Mouse (Mus musculus): Measurements from ENCODE around the gene B3galt4. TPM values are rescaled to one million over a fixed set of nuclear protein-coding genes. Genes with fewer than 3 reads are reported as not detected.
A peak's percentile ranks its signal among the peaks of the same experiment; 100 is the strongest.

The B3galt4 gene
- total and polyA plus RNA-seq, 3 experiments = 2.2 to 2.9 TPM; not detected in 1

DNA sequence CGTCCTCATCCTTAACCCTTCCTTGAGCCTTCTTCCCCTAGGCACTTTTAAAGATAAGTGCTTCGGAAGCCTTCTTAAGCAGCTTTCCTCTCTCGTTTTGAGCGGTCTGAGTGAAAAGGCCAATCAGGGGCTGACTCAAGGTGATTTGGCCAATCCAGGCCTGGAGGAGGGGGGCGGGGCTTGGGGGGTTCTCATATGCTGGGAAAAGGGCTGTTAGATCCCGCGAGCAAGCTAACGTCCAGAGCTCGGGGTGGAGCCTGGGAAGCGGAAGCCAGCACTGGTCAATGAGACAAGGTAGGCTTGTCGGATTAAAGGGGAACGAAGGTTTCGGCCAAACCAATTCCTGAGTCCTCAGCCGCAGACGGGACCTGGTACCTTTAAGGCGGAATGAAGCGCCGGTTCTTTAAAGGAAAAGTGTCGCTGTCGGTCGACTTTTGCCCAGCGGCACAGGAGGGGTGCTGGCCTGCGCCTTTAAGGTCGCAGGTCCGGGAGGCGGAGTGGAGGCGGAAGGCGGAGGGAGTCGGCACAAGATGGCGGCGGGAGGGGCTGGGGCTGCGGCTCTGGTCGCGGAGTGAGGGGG lies 35.5 kb downstream of the B3galt4 start, which contains the start of the genes Tapbp and Zbtb22:
TSS of gene Tapbp (plus strand) at position 229 of the 580 bp plus-strand sequence.
TSS of gene Zbtb22 (plus strand) at position 234 of the 580 bp plus-strand sequence.
- DNase-seq (ENCODE audit: low read depth, low spot score) = peak; percentile 99
- Histone ChIP-seq H3K27me3 (ENCODE audit: control insufficient read depth in 1 of 2, insufficient read depth in 2 of 2, low read length in 2 of 2) (no peaks in the 10 kb centered on the region), H3K79me2 (ENCODE audit: control insufficient read depth, insufficient read depth, low read length, poor library complexity) (peaks cover 23% of the 10 kb centered on the region), H3K4me1 (ENCODE audit: control insufficient read depth in 1 of 2, insufficient read depth in 2 of 2, low read length in 2 of 2) (peaks cover 4 to 14% of the 10 kb centered on the region in 2 experiments; a peak in 2 of 4 replicates), H3K9me3 (replicated peaks; ENCODE audit: insufficient read depth, low read length) (no peaks in the 10 kb centered on the region), H3K27ac (ENCODE audit: control insufficient read depth, low read depth, low read length) (peak within 1 kb of the TSS; percentile 41), H3K36me3 (ENCODE audit: control insufficient read depth in 1 of 2, insufficient read depth in 2 of 2, low read length in 2 of 2) (peaks cover 0 to 8% of the 10 kb centered on the region in 2 experiments), H3K9ac (ENCODE audit: control insufficient read depth, low read depth, low read length, poor library complexity, severe bottlenecking) (peak within 1 kb of the TSS; percentile 63), H3K4me3 (ENCODE audit: control insufficient read depth in 1 of 2, insufficient read depth in 1 of 2, low read depth in 2 of 2, low read length in 2 of 2) (peak within 1 kb of the TSS; percentile 69 to 82)
- no peak for TF ChIP-seq RAD21 (IDR thresholded peaks at IDR 0.05; ENCODE audit: low read depth, low read length)
- no peak for TF ChIP-seq TAL1 (IDR thresholded peaks at IDR 0.05; ENCODE audit: low read length)
- peak; percentile 100 for TF ChIP-seq SIN3A (IDR thresholded peaks at IDR 0.05; ENCODE audit: low read length)
- TF ChIP-seq ZMIZ1 (IDR thresholded peaks at IDR 0.05; ENCODE audit: low read depth, low read length) = peak; percentile 60; the same call in 1 of the 2 replicates
- TF ChIP-seq USF1 (IDR thresholded peaks at IDR 0.05; ENCODE audit: low read depth, low read length) = 0 out of 2 replicates have a peak, but pooled peaks have one; percentile 10
- TF ChIP-seq KAT2A (conservative IDR thresholded peaks at IDR 0.05; ENCODE audit: low read depth, low read length) = no peak; the same call in 1 of the 2 replicates
- peak in 1 of 2 experiments; percentile 81; a peak in 2 of 4 replicates for TF ChIP-seq USF2 (IDR thresholded peaks at IDR 0.05; ENCODE audit: borderline replicate concordance in 1 of 2, insufficient read depth in 1 of 2, low read depth in 1 of 2, low read length in 2 of 2)
- peak; percentile 83; the same call in 1 of the 2 replicates for TF ChIP-seq TBP (IDR thresholded peaks at IDR 0.05; ENCODE audit: low read depth, low read length)
- no peak for TF ChIP-seq MAX (IDR thresholded peaks at IDR 0.05; ENCODE audit: low read length)
- peak; percentile 92 for TF ChIP-seq HCFC1 (IDR thresholded peaks at IDR 0.05; ENCODE audit: low read depth, low read length)
- TF ChIP-seq TCF12 (IDR thresholded peaks at IDR 0.05; ENCODE audit: low read depth, low read length) = peak; percentile 45
- 0 out of 2 replicates have a peak, but pooled peaks have one; percentile 34 for TF ChIP-seq MYB (IDR thresholded peaks at IDR 0.05; ENCODE audit: low read depth, low read length)
- peak; percentile 40; the same call in 1 of the 2 replicates for TF ChIP-seq NELFE (IDR thresholded peaks at IDR 0.05; ENCODE audit: low read depth, low read length)
- no peak for TF ChIP-seq E2F4 (IDR thresholded peaks at IDR 0.05; ENCODE audit: borderline replicate concordance, low read depth, low read length)
- no peak; a peak in 2 of 4 replicates for TF ChIP-seq EP300 (IDR thresholded peaks at IDR 0.05; ENCODE audit: low read depth in 1 of 2, low read length in 2 of 2)
- TF ChIP-seq JUND (IDR thresholded peaks at IDR 0.05; ENCODE audit: low read depth, low read length) = no peak
- TF ChIP-seq POLR2A (IDR thresholded peaks at IDR 0.05; ENCODE audit: control insufficient read depth in 1 of 2, insufficient read depth in 1 of 2, low read depth in 1 of 2, low read length in 2 of 2, poor library complexity in 1 of 2) = peak; percentile 35 to 59; a peak in 3 of 4 replicates
- peak; percentile 53; the same call in 1 of the 2 replicates for TF ChIP-seq ETS1 (IDR thresholded peaks at IDR 0.05; ENCODE audit: low read depth, low read length)
- 0 out of 2 replicates have a peak, but pooled peaks have one; percentile 24 for TF ChIP-seq RCOR1 (IDR thresholded peaks at IDR 0.05; ENCODE audit: low read depth, low read length)
- TF ChIP-seq MXI1 (IDR thresholded peaks at IDR 0.05; ENCODE audit: low read depth, low read length) = peak; percentile 83
- TF ChIP-seq POLR2AphosphoS2 (IDR thresholded peaks at IDR 0.05; ENCODE audit: low read length) = peak; percentile 90
- TF ChIP-seq NRF1 (IDR thresholded peaks at IDR 0.05; ENCODE audit: insufficient read depth, low read depth, low read length, poor library complexity, severe bottlenecking) = 0 out of 2 replicates have a peak, but pooled peaks have one; percentile 15
- TF ChIP-seq CHD1 (IDR thresholded peaks at IDR 0.05; ENCODE audit: low read depth, low read length) = no peak
- no peak for TF ChIP-seq UBTF (IDR thresholded peaks at IDR 0.05; ENCODE audit: borderline replicate concordance, insufficient read depth, low read depth, low read length)
- TF ChIP-seq GATA1 (IDR thresholded peaks at IDR 0.05; ENCODE audit: low read depth, low read length) = no peak; the same call in 1 of the 2 replicates
- TF ChIP-seq CHD2 (IDR thresholded peaks at IDR 0.05; ENCODE audit: low read length) = peak; percentile 84
- TF ChIP-seq CTCF (IDR thresholded peaks at IDR 0.05 in 2 of 3, conservative IDR thresholded peaks at IDR 0.05 in 1 of 3; ENCODE audit: control insufficient read depth in 1 of 3, insufficient read depth in 1 of 3, low read depth in 2 of 3, low read length in 3 of 3, poor library complexity in 1 of 3, severe bottlenecking in 1 of 3) = no peak
- no peak for TF ChIP-seq MAFK (IDR thresholded peaks at IDR 0.05; ENCODE audit: borderline replicate concordance, low read depth, low read length)
- no peak; the same call in none of the 2 replicates for TF ChIP-seq MAZ (IDR thresholded peaks at IDR 0.05; ENCODE audit: low read depth, low read length)
- peak; percentile 91 for TF ChIP-seq ELF1 (IDR thresholded peaks at IDR 0.05; ENCODE audit: low read depth, low read length)
- TF ChIP-seq ZNF384 (IDR thresholded peaks at IDR 0.05; ENCODE audit: low read depth, low read length) = no peak
- 0 out of 2 replicates have a peak, but pooled peaks have one; percentile 10 for TF ChIP-seq BHLHE40 (IDR thresholded peaks at IDR 0.05; ENCODE audit: borderline replicate concordance, low read depth, low read length)
- no peak for TF ChIP-seq POLR2AphosphoS5 (IDR thresholded peaks at IDR 0.05; ENCODE audit: borderline replicate concordance, low read depth, low read length)
- no peak; the same call in 1 of the 2 replicates for TF ChIP-seq SMC3 (IDR thresholded peaks at IDR 0.05; ENCODE audit: low read depth, low read length)
- no peak for TF ChIP-seq ZKSCAN1 (IDR thresholded peaks at IDR 0.05; ENCODE audit: low read depth, low read length)
